Mouse (Mus musculus): Measurements from ENCODE around the gene Asic2.

Gene Asic2

GRCm38 (mm10) chr11:80967544-80967943, 1000.7 kb downstream of the Asic2 start:
- no peak for DNase-seq

- DNase-seq = no peak
These were observed 1002.2 kb downstream of the Asic2 start for GRCm38 (mm10) chr11:80966040-80966439.

GRCm38 (mm10) chr11:80961326-80961725, 1006.9 kb downstream of the Asic2 start:
- peak; percentile 54 for DNase-seq

- DNase-seq = no peak
These were observed 1010.1 kb downstream of the Asic2 start for GRCm38 (mm10) chr11:80958086-80958671.

- no peak for DNase-seq
These were observed 1012.3 kb downstream of the Asic2 start for GRCm38 (mm10) chr11:80955915-80956314.

GRCm38 (mm10) chr11:80954147-80954546, 1014.1 kb downstream of the Asic2 start:
- DNase-seq = peak; percentile 17

GRCm38 (mm10) chr11:80949068-80949738, 1019.1 kb downstream of the Asic2 start:
- DNase-seq = no peak

GRCm38 (mm10) chr11:80948103-80948502, 1020.2 kb downstream of the Asic2 start:
- DNase-seq = no peak

GRCm38 (mm10) chr11:80946163-80946562, 1022.1 kb downstream of the Asic2 start:
- no peak for DNase-seq

GRCm38 (mm10) chr11:80923286-80923951, 1044.8 kb downstream of the Asic2 start:
- DNase-seq = no peak

- no peak for DNase-seq
These were observed 1049.9 kb downstream of the Asic2 start for GRCm38 (mm10) chr11:80918332-80918731.

- DNase-seq = no peak
These were observed 1050.6 kb downstream of the Asic2 start for GRCm38 (mm10) chr11:80917688-80918087.

GRCm38 (mm10) chr11:80913408-80914024, 1054.7 kb downstream of the Asic2 start:
- DNase-seq = peak; percentile 30

GRCm38 (mm10) chr11:80912721-80913120, 1055.5 kb downstream of the Asic2 start:
- DNase-seq = no peak

GRCm38 (mm10) chr11:80907820-80908219, 1060.4 kb downstream of the Asic2 start:
- no peak for DNase-seq

- DNase-seq = peak; percentile 45
These were observed 1061.8 kb downstream of the Asic2 start for GRCm38 (mm10) chr11:80906456-80906855.

GRCm38 (mm10) chr11:80904559-80904958, 1063.7 kb downstream of the Asic2 start:
- no peak for DNase-seq

GRCm38 (mm10) chr11:80903426-80903825, 1064.8 kb downstream of the Asic2 start:
- DNase-seq = no peak

- DNase-seq = no peak
These were observed 1065.6 kb downstream of the Asic2 start for GRCm38 (mm10) chr11:80902664-80903063.

GRCm38 (mm10) chr11:80900555-80900954, 1067.7 kb downstream of the Asic2 start:
- no peak for DNase-seq

GRCm38 (mm10) chr11:80895853-80896252, 1072.4 kb downstream of the Asic2 start:
- peak; percentile 61 for DNase-seq

- no peak for DNase-seq
These were observed 1078.8 kb downstream of the Asic2 start for GRCm38 (mm10) chr11:80889336-80890063.

- DNase-seq = peak; percentile 71
These were observed 1081.2 kb downstream of the Asic2 start for GRCm38 (mm10) chr11:80887021-80887420.

Data from cerebellum, adult 9-11 months (tissue).